Mouse (Mus musculus): Measurements from ENCODE around the gene Arhgap42.

The Arhgap42 gene

GRCm38 (mm10) chr9:9238438-9239391 is at the start of gene Arhgap42:
Gene Arhgap42 (minus strand): TSS chr9:9239101.
- DNase-seq = peak; percentile 87

DNA sequence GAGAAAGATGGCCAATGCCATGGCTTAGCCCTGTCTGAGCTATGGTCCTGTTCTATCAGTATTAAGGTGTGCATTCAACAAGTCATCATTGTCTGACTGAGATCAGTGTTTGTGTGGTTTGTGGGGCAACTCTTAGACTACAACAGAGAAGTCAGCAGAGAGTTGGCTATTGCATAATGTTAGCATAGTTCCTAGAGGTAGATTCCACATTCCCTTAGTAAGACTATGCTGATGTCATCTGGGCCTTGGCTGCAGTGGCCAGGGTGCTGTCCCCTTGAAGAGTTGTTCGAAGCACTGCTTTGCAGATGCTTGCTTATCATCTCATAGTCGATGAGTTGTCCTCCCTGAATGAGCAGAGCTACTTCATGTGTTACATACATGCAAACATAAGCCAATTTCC is 49.2 kb upstream of the Arhgap42 start:
- DNase-seq = no peak

GRCm38 (mm10) chr9:9269305-9269704 is 30.4 kb upstream of the Arhgap42 start:
- DNase-seq = no peak

- DNase-seq = no peak
Observed at GRCm38 (mm10) chr9:9267606-9268601, 29.0 kb upstream of the Arhgap42 start.

DNA sequence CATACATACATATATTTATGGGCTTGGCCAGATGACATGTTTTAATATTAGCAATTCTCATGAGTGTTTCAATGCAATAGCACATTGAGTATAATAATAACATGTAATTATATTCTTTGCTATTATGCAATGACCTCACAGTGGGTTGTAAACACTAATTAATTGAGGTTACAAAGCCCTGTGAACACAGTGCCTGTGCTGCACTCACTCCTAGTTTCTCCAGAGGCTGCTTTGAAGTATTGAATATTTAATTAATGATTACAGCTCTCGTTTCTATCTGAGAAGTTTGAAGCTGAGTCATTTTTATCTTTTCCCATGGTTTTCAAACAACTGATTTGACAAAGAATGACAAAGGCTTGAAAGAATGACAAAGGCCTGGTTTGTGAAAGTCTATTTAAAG is 24.6 kb upstream of the Arhgap42 start:
- no peak for DNase-seq

DNA sequence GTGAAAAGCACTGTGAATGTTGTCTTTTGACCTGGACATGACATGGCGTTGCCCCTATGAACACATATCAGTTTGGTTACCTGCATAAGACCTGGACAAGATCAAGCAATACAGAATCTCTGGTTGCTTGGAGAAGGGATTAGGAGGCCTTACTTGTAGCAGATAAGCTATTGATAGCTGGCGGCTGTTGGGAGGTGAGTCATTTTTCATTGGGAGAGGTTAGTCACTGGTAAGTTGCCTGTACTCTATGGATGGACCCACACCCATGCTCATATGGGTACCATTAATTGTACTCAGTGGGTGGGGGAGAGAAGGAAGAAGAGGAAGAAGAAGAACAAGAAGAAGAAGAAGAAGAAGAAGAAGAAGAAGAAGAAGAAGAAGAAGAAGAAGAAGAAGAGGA is 23.6 kb upstream of the Arhgap42 start:
- DNase-seq = no peak

- no peak for DNase-seq
Observed at GRCm38 (mm10) chr9:9254764-9255163, 15.9 kb upstream of the Arhgap42 start.

GRCm38 (mm10) chr9:9248529-9248928 is 9.6 kb upstream of the Arhgap42 start:
- peak; percentile 14 for DNase-seq

GRCm38 (mm10) chr9:9245994-9246393 is 7.1 kb upstream of the Arhgap42 start:
- no peak for DNase-seq

GRCm38 (mm10) chr9:9243834-9244233 is 4.9 kb upstream of the Arhgap42 start:
- no peak for DNase-seq

- no peak for DNase-seq
Observed at GRCm38 (mm10) chr9:9241202-9241795, 2.4 kb upstream of the Arhgap42 start.

GRCm38 (mm10) chr9:9237511-9237910 is 1.4 kb downstream of the Arhgap42 start:
- peak; percentile 45 for DNase-seq

DNA sequence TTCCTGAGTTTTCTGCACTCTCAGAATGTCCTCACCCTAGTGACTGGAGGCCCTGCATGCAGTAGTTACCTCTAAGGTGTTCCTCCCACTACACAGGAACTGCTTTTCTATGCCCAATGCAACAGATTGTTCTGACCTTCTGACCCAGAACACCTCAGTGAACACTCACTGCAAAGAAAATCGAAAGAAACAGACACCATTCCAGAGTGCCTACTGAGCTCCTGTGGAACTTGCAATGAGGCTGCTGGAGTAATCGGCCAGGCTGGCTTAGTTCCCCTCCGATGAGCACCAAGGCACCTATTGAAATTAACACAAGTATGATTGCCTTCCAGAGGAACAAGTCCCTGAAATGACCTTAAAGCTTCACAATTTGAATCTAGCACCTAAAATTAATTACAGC is 9.2 kb downstream of the Arhgap42 start:
- no peak for DNase-seq

GRCm38 (mm10) chr9:9224837-9225236 is 14.1 kb downstream of the Arhgap42 start:
- no peak for DNase-seq

GRCm38 (mm10) chr9:9223384-9223783 is 15.5 kb downstream of the Arhgap42 start:
- no peak for DNase-seq

DNA sequence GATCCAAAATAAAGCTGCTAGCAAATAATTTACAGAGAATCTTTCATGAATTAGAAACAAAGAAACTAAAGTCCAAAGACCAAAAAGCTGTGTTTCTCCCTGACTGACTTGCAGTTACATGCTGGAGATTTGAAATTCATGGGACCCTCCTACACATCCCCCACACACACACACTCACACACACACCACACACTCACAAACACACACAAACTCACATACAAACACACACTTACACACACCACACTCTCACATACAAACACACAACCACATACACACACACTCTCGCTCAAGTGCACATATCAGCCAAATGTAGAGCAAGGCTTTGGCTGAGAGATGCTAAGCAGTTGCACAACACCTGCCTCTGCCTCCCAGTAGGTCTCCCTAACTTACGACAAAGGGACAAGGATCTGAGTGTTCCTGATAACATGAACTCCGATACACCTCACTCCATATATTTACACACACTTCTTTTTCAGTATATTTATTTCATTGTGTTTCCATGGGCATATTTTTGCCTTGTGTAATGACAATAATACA is 16.9 kb downstream of the Arhgap42 start:
- DNase-seq = no peak

- peak; percentile 71 for DNase-seq
Observed at GRCm38 (mm10) chr9:9221185-9221584, 17.7 kb downstream of the Arhgap42 start.

DNA sequence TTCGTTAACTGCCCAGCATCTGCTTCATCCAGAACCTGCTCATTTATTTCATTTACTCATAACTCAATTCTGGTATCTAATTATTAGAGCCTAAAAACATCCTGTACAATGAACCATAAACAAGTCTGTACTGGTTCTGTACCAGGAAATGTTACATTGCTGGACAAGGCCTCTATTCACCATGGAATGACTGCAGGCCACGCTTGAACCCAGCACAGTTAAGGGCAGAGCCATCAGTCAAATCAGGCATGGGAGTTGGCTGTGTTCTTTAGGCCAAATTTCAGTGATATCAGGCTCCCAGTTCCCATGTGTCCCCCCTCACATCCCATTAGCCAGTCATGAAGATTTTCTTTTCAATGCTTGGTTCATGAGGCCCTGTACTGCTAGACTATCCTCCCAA is 20.6 kb downstream of the Arhgap42 start:
- no peak for DNase-seq

GRCm38 (mm10) chr9:9214849-9215248 is 24.1 kb downstream of the Arhgap42 start:
- no peak for DNase-seq

DNA sequence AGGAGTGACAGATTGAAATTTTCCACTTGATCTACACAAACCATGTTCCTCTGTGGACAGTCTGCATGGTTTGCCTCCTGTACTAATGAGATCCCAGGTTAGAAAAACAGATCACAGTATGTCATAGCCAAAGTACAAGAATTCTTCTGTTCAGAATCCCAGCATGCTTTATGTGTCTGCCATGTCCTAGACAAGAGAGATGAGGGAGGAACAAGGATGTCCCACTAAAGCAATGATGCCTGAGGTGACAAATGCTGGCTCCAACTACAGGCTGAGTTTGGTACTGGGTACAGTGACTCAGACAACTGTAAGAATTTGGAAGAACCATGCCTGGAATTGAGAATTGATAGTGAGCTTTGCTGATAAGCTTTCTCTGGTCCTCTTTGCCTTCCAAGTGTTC is 24.6 kb downstream of the Arhgap42 start:
- no peak for DNase-seq

GRCm38 (mm10) chr9:9211411-9212087 is 27.4 kb downstream of the Arhgap42 start:
- DNase-seq = no peak

GRCm38 (mm10) chr9:9210464-9210863 is 28.4 kb downstream of the Arhgap42 start:
- DNase-seq = no peak
